Mouse (Mus musculus): ENCODE data around the gene Rtl9. TPM values are rescaled to one million over a fixed set of nuclear protein-coding genes. Genes with fewer than 3 reads are reported as not detected.

Gene Rtl9
- polyA plus RNA-seq (2012; rRNA removed): 0.17 and 0.37 TPM in 2 replicates

GRCm38 (mm10) chrX:143099044-143099754, at the start of gene Rtl9:
Rtl9 (plus strand) TSS chrX:143099594.
- no peak for DNase-seq
- 94% methylated on average over 1 of the region's 1 CpGs for WGBS
- TF ChIP-seq POLR2A (IDR thresholded peaks at IDR 0.05; ENCODE audit: borderline replicate concordance, extremely low read depth, low read depth, low read length): no peak
- peak; percentile 20; the same call in 1 of the 2 replicates for TF ChIP-seq CTCF (IDR thresholded peaks at IDR 0.05; ENCODE audit: insufficient read depth, low read length)

GRCm38 (mm10) chrX:143051478-143051877, 47.9 kb upstream of the Rtl9 start:
- no peak for TF ChIP-seq CTCF (IDR thresholded peaks at IDR 0.05; ENCODE audit: insufficient read depth, low read length)
- TF ChIP-seq POLR2A (IDR thresholded peaks at IDR 0.05; ENCODE audit: borderline replicate concordance, extremely low read depth, low read depth, low read length): no peak
- peak; percentile 12 for DNase-seq
- Histone ChIP-seq H3K4me1 (ENCODE audit: control insufficient read depth, insufficient read depth, low read length) (no peaks in the 10 kb centered on the region), H3K4me3 (replicated peaks; ENCODE audit: extremely low read depth, low read depth, low read length) (no peak overlapping the region)

More at GRCm38 (mm10) chrX:143099044-143099754, at the start of gene Rtl9:
- Histone ChIP-seq H3K4me3 (replicated peaks; ENCODE audit: extremely low read depth, low read depth, low read length) (no peak within 1 kb of the TSS), H3K4me1 (ENCODE audit: control insufficient read depth, insufficient read depth, low read length) (no peaks in the 10 kb centered on the region)

- TF ChIP-seq CTCF (IDR thresholded peaks at IDR 0.05; ENCODE audit: insufficient read depth, low read length) (no peak), POLR2A (IDR thresholded peaks at IDR 0.05; ENCODE audit: borderline replicate concordance, extremely low read depth, low read depth, low read length) (no peak)
- no peak for DNase-seq
- H3K4me3 ChIP-seq (replicated peaks; ENCODE audit: extremely low read depth, low read depth, low read length): no peak overlapping the region
- WGBS: 75% methylated on average over 4 of the region's 4 CpGs
- no peaks in the 10 kb centered on the region for H3K4me1 ChIP-seq (ENCODE audit: control insufficient read depth, insufficient read depth, low read length)
These were observed 47.5 kb upstream of the Rtl9 start for GRCm38 (mm10) chrX:143051921-143052320.

- Histone ChIP-seq H3K4me1 (ENCODE audit: control insufficient read depth, insufficient read depth, low read length) (no peaks in the 10 kb centered on the region), H3K4me3 (replicated peaks; ENCODE audit: extremely low read depth, low read depth, low read length) (peak overlapping the region; percentile 16)
- WGBS: 23% methylated on average over 12 of the region's 12 CpGs
- peak; percentile 57 for DNase-seq
- TF ChIP-seq CTCF (IDR thresholded peaks at IDR 0.05; ENCODE audit: insufficient read depth, low read length) (peak; percentile 67), POLR2A (IDR thresholded peaks at IDR 0.05; ENCODE audit: borderline replicate concordance, extremely low read depth, low read depth, low read length) (no peak)
These were observed 40.6 kb upstream of the Rtl9 start for GRCm38 (mm10) chrX:143058829-143059228.

GRCm38 (mm10) chrX:143062641-143063355, 36.6 kb upstream of the Rtl9 start:
- 63% methylated on average over 11 of the region's 11 CpGs for WGBS
- no peak for DNase-seq
- Histone ChIP-seq H3K4me3 (replicated peaks; ENCODE audit: extremely low read depth, low read depth, low read length) (no peak overlapping the region), H3K4me1 (ENCODE audit: control insufficient read depth, insufficient read depth, low read length) (no peaks in the 10 kb centered on the region)
- TF ChIP-seq CTCF (IDR thresholded peaks at IDR 0.05; ENCODE audit: insufficient read depth, low read length) (no peak), POLR2A (IDR thresholded peaks at IDR 0.05; ENCODE audit: borderline replicate concordance, extremely low read depth, low read depth, low read length) (no peak)

GRCm38 (mm10) chrX:143063780-143064179, 35.6 kb upstream of the Rtl9 start:
- Histone ChIP-seq H3K4me3 (replicated peaks; ENCODE audit: extremely low read depth, low read depth, low read length) (no peak overlapping the region), H3K4me1 (ENCODE audit: control insufficient read depth, insufficient read depth, low read length) (no peaks in the 10 kb centered on the region)
- WGBS: 61% methylated on average over 7 of the region's 7 CpGs
- no peak for TF ChIP-seq CTCF (IDR thresholded peaks at IDR 0.05; ENCODE audit: insufficient read depth, low read length)
- no peak for DNase-seq

GRCm38 (mm10) chrX:143064288-143064687, 35.1 kb upstream of the Rtl9 start:
- Histone ChIP-seq H3K4me1 (ENCODE audit: control insufficient read depth, insufficient read depth, low read length) (no peaks in the 10 kb centered on the region), H3K4me3 (replicated peaks; ENCODE audit: extremely low read depth, low read depth, low read length) (no peak overlapping the region)
- 64% methylated on average over 9 of the region's 9 CpGs for WGBS
- no peak for DNase-seq
- TF ChIP-seq POLR2A (IDR thresholded peaks at IDR 0.05; ENCODE audit: borderline replicate concordance, extremely low read depth, low read depth, low read length) (no peak), CTCF (IDR thresholded peaks at IDR 0.05; ENCODE audit: insufficient read depth, low read length) (no peak)

GRCm38 (mm10) chrX:143066320-143067114, 32.9 kb upstream of the Rtl9 start:
- H3K4me1 ChIP-seq (ENCODE audit: control insufficient read depth, insufficient read depth, low read length): no peaks in the 10 kb centered on the region
- 60% methylated on average over 17 of the region's 17 CpGs for WGBS
- TF ChIP-seq CTCF (IDR thresholded peaks at IDR 0.05; ENCODE audit: insufficient read depth, low read length): no peak
- no peak for TF ChIP-seq POLR2A (IDR thresholded peaks at IDR 0.05; ENCODE audit: borderline replicate concordance, extremely low read depth, low read depth, low read length)
- no peak for DNase-seq
- no peak overlapping the region for H3K4me3 ChIP-seq (replicated peaks; ENCODE audit: extremely low read depth, low read depth, low read length)

- no peak overlapping the region for H3K4me3 ChIP-seq (replicated peaks; ENCODE audit: extremely low read depth, low read depth, low read length)
- 64% methylated on average over 1 of the region's 1 CpGs for WGBS
- no peak for TF ChIP-seq POLR2A (IDR thresholded peaks at IDR 0.05; ENCODE audit: borderline replicate concordance, extremely low read depth, low read depth, low read length)
- TF ChIP-seq CTCF (IDR thresholded peaks at IDR 0.05; ENCODE audit: insufficient read depth, low read length): no peak
- H3K4me1 ChIP-seq (ENCODE audit: control insufficient read depth, insufficient read depth, low read length): no peaks in the 10 kb centered on the region
- DNase-seq: no peak
These were observed 32.3 kb upstream of the Rtl9 start for GRCm38 (mm10) chrX:143067115-143067514.

Measured in lung, adult 2 months (tissue).